Mouse (Mus musculus) lung, postnatal 14 days (tissue): ENCODE results near the gene 5730596B20Rik.

ENCODE experiments used
- DNase-seq: peaks from one replicate; pipeline ENCODE4 v3.0.0; 2021

The 5730596B20Rik gene

DNA sequence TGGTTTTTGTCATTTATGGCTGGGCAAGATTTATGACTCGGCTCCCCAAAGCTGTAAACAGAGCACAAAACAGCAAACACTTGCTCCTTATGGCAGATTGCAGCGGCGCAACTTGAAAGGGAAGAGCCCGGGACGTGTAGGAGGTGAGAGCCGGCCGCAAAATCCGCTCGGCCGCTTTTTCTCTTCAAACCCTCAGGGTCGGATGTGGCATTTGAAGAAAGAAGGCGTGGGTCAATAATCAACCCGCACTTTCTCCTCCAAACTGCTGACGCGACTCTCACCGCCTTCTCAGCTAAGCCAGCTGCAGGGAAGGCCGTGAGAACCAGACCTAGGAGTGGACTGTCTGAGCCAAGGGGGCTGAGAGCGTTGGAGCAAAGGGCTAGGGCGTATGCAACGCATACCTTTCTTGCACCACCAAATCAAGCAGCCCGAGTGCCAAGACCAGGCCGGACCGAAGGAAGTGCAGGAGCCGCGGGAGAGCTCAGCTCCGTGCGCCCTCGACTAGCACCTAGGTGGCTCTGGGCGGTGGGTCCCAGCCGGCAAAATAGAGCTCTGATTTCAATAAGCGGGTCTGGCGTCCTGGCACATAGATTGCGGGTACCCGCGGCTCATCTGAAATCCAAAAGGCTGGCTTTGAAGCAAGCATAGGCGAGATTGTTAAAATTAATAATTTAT lies at the start of gene 5730596B20Rik:
TSS of gene 5730596B20Rik (plus strand) at position 438 of the 675 bp plus-strand sequence.
- no peak for DNase-seq

DNA sequence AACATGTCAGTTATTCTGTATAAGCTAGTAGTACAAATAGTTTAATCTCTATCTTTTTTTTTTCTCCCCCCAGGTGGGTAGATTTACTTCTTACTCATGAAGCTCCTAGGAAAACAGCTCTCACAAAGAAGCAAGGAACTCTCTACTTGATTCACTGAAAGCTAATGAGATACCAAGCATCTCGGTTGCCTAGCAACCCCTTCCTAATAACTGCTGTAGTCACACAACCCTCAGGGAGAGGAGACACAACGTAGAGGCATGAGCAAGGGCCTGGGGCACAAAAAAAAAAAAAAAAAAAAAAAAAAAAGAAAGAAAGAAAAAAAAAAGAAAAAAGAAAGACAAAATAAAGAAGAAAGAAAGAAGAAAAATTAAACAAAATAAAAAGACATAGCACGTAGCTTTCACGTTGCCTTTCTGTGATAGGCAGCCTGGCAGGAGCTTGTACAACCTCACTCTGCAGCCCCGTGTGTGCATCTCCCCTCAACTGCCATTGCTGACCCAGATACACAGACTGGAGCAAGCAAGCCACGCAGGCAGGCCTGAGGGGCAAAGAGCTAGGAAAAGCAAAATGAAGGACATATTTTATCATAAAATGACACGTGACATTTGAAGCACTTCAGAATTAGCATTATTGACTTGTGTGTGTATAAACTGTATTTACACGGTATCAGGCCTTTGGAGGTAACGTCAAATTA lies 39.3 kb upstream of the 5730596B20Rik start:
- DNase-seq = no peak

DNA sequence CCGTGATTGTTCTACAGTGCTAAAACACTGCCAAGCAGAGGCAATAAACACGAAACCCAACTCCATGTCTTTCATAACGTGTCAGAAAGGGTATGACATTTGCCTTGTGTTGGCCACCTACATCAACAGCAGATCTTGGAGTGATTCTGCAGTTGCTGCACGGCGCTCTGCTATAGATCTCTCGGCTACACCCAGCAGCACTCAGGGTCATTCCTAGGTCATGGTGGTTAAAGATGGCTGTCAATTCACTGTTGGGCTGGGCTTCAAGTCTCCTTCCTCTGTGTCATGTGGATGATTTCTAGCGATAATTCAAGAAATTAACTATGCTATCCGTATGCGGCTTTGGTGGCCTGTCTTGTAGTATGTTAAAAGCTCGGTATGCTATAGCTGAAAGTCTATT lies 38.7 kb upstream of the 5730596B20Rik start:
- DNase-seq = no peak

DNA sequence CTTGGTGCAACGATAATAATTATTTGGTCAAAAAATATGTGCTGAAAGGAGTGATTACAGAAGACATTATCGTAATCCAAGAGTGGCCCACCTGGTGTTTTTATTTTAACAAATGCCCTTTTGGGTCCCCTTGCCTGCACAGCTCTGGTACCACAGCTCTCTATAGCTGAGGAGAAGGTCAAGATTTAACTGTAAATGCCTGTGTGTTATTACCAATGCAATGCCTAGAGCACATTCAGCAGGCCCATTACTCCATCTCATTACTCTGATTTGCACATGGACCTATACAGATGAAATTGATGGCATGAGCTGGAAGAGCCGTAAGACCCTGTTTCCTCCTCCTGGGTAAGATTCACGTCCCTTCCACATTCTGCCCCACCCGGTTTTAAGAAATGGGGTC lies 38.2 kb upstream of the 5730596B20Rik start:
- no peak for DNase-seq

DNA sequence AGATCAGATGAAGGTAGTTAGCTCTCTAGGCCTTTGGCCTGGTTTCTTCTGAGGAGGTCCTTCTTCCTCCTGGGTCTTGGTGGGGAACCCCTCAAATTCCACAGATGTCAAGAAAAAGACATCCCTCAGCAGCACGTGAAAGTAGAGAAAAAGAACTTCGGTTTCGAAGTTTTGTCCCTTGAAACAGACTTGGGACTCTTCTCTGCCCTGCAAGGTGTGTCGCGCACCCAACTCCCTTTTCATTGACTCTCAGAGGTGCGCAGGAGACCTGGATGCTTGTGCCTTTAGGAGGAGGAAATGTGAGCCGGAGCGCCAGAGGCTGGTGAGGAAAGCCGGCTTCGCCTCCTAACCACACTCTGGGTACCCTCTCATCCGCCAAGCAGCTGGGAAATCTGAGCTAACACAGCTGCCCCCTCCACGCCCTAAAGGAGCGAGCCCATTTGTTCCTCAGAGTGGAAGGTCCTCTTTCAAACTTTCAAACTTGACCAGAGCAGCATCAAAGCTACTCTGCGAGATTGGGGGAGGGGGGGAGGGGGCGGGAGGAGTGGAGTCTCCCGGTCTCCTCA lies 26.8 kb upstream of the 5730596B20Rik start:
- no peak for DNase-seq

- no peak for DNase-seq
Observed at GRCm38 (mm10) chr6:52151571-52151970, 25.7 kb upstream of the 5730596B20Rik start.

- DNase-seq = no peak
Observed at GRCm38 (mm10) chr6:52152226-52153193, 24.8 kb upstream of the 5730596B20Rik start.

DNA sequence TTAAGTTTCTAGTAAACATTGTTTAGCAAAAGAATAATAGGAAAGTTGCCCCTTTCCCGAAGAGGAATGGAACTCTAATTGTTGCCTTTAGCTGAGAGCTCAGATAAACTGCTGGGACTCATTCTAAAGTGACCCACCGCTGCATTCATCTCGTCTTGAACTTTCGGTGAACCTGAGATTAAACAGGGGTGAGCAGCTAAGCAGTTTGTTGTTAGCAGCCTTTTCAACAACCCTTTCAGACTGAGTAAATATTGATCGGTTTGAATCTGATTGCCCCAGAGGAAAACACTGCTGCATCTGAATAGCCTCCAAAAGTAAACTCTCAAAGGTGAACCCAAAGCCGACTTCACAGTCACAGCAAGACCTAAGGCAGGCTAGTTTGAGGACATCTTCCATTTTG lies 24.0 kb upstream of the 5730596B20Rik start:
- DNase-seq = no peak

- DNase-seq = no peak
Observed at GRCm38 (mm10) chr6:52154044-52154443, 23.3 kb upstream of the 5730596B20Rik start.

- no peak for DNase-seq
Observed at GRCm38 (mm10) chr6:52155471-52155870, 21.8 kb upstream of the 5730596B20Rik start.

- no peak for DNase-seq
Observed at GRCm38 (mm10) chr6:52156551-52157200, 20.6 kb upstream of the 5730596B20Rik start.

DNA sequence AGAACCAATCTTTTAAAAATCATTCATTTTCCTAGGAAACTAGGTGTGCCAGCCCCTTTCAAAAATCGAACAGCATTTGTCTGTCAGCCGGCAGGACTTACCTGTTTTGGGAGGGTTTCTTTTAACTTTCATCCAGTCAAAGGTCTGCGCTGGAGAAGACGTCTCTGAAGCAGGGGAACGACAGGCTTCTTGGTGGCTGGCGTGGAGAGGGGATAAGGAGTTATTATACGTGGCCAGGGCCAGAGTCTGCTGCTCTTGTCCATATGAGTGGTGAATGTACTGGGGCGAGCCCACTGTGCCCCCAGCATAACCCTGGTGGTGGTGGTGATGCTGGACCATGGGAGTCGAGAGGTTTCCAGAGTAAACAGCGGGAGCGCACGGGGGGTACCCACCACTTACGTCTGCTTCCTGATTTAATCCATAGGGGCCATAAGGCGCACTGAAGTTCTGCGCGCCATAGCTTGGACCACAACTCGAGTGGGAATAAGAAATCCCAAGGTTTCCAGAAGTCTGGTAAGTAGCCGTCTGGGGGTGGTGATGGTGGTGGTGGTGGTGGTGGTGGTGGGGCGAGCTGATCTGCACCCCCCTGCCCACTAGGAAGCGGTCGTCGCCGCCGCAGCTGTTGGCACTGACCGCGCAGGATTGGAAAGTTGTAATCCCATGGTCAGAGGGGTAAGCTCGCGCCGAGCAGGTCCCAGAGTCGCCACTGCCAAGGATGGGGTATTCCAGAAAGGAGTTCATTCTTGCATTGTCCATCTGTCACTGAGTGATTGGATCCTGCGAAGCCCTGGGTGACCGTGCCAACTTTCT lies 19.6 kb upstream of the 5730596B20Rik start:
- DNase-seq = no peak

GRCm38 (mm10) chr6:52158276-52159051 lies 18.8 kb upstream of the 5730596B20Rik start, which contains the start of gene Hoxa1:
Gene Hoxa1, minus strand, starts transcription at chr6:52158317.
- peak; percentile 83 for DNase-seq

GRCm38 (mm10) chr6:52159164-52159761 lies 18.0 kb upstream of the 5730596B20Rik start:
- DNase-seq = peak; percentile 62

- peak; percentile 44 for DNase-seq
Observed at GRCm38 (mm10) chr6:52159979-52160378, 17.3 kb upstream of the 5730596B20Rik start.

- peak; percentile 64 for DNase-seq
Observed at GRCm38 (mm10) chr6:52160511-52161335, 16.6 kb upstream of the 5730596B20Rik start.

DNA sequence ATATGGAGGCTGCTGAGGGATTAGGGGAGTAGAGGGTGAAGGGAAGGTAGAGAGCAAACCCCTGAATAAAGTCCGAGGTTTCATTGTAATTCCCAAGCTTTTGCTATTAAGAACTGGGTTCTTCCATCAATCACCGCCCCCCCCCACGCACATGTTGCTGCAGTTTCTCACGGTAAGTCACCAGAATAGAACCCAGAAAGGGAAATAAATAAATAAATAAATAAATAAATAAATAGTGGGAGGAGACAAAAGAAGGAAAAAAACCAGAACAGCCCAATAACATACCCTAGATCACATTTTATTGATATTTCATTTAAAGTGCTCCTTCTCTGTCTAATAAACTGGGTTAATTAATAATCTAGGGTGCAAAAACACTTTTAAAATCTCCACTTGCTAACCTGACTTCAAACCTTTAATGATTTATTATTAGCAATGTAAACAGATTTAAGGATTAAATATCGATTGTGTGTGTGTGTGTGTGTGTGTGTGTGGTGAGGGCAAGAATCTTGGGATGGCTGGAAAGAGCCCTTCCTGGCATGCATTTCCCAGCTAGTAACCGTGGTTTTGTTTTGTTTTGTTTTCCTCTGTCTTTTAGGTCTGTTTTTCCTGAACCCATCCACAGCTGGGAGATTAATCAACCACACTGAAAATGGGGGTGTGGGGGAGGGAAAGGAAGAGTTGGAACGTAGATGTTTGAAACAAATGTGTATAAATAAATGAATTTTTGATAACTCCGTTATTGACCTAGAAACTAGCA lies 15.8 kb upstream of the 5730596B20Rik start:
- DNase-seq = no peak

- DNase-seq = peak; percentile 47
Observed at GRCm38 (mm10) chr6:52162093-52162380, 15.3 kb upstream of the 5730596B20Rik start.
